Mouse (Mus musculus): ENCODE data around the gene Snrnp200. TPM values are rescaled to one million over a fixed set of nuclear protein-coding genes. Genes with fewer than 3 reads are reported as not detected.

The Snrnp200 gene
- polyA plus RNA-seq, 1 experiment from 2014 or later = 18.8 TPM

DNA sequence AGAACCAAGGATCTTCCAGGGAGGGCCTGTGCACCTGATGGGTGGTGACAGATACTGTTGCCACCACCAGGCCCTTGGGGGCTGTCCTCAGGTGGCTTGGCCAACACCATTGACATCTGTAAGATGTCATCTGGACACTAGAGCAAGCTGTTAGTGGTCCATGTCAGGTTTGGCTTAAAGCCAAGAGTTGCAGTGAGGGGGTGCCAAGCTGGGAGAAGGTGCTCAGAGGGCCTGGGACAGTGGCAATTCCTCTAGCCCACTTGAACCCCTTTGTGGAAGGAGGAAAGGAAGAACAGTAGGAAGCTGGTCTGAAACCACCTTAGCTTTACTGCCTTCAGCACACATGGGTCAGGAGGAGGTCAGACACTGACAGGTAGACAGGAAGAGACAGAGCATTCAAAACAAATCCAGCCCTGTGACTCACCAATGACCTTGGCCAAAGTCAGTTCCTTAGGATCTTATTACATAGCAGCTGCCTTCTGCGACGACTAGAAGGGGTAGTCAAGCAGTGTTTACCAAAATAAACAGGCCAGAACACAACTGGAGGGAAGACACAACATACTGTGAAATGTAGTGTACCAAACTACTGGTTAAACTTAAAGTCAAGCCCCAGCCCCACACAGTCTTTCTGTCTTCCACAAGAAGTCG is 43.8 kb downstream of the Snrnp200 start:
- Histone ChIP-seq H3K36me3 (ENCODE audit: insufficient read depth, low read length) (peaks cover 3% of the 10 kb centered on the region; the same call in 1 of the 2 replicates), H3K4me1 (ENCODE audit: insufficient read depth, low read depth, low read length) (peaks cover 6% of the 10 kb centered on the region; the same call in 1 of the 2 replicates), H3K9me3 (ENCODE audit: low read length) (no peaks in the 10 kb centered on the region), H3K4me2 (replicated peaks; ENCODE audit: low read depth, low read length) (no peak overlapping the region), H3K27me3 (replicated peaks; ENCODE audit: insufficient read depth, low read length) (no peaks in the 10 kb centered on the region), H3K4me3 (ENCODE audit: low read depth, low read length) (no peak overlapping the region), H3K9ac (replicated peaks; ENCODE audit: low read depth) (no peak overlapping the region), H3K27ac (ENCODE audit: low read length) (no peak overlapping the region)
- TF ChIP-seq CTCF (IDR thresholded peaks at IDR 0.05) (no peak), EP300 (IDR thresholded peaks at IDR 0.05) (no peak)
- ATAC-seq (no peak), DNase-seq (ENCODE audit: low spot score) (no peak)
- 55% methylated on average over 3 of the region's 3 CpGs for WGBS

DNA sequence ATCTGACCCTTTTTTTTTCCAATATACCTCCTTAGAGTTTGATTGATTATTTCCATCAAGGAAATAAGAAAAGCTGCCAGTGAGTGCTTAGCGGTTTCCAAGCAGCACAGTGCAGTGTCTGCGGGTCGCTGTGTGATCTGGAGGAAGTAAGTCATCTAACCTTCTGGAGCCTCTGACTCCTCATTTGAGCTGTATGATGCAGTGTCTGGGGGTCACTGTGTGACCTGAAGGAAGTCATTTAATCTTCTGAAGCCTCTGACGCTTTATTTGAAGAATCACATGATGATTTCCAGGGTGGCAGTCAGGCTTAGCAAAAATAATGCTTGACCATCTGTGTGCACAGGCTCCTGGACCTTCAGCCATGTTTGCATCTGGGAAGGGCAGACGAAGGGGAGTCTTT is 44.6 kb downstream of the Snrnp200 start:
- DNase-seq (ENCODE audit: low spot score) (no peak), ATAC-seq (no peak)
- Histone ChIP-seq H3K9me3 (ENCODE audit: low read length) (no peaks in the 10 kb centered on the region), H3K4me1 (ENCODE audit: insufficient read depth, low read depth, low read length) (0 out of 2 replicates have a peak, but pooled peaks cover 5% of the 10 kb centered on the region), H3K9ac (replicated peaks; ENCODE audit: low read depth) (no peak overlapping the region), H3K4me3 (ENCODE audit: low read depth, low read length) (no peak overlapping the region), H3K27ac (ENCODE audit: low read length) (no peak overlapping the region), H3K36me3 (ENCODE audit: insufficient read depth, low read length) (peaks cover 10% of the 10 kb centered on the region; the same call in 1 of the 2 replicates), H3K4me2 (replicated peaks; ENCODE audit: low read depth, low read length) (no peak overlapping the region), H3K27me3 (replicated peaks; ENCODE audit: insufficient read depth, low read length) (no peaks in the 10 kb centered on the region)
- WGBS = 52% methylated on average over 5 of the region's 5 CpGs
- TF ChIP-seq CTCF (IDR thresholded peaks at IDR 0.05) = no peak
- no peak for TF ChIP-seq EP300 (IDR thresholded peaks at IDR 0.05)

DNA sequence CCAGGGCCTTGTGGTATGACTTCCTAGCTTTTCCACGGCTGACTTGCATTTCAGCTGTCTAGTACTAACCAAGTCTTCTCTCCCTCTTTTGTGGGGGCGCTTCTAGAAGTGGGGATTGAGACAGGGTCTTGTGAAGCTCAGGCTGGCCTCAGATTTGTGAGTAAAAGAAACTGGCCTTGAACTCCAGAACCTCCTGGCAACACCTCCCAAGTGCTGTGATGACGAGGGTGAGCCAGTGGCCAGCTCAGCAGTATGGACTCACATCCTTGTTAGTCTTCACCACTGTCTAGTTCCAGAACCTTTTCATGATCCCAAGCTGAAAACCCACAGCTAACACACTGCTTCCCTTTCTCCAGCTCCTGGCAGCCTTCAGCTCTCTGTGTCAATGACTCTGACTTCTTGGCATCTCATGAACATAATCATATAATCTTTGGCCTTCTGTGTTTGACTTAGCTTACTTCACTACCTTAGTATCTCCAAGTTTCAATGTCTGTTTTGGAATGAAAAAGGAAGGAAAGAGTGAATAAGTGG is 46.5 kb downstream of the Snrnp200 start:
- Histone ChIP-seq H3K27ac (ENCODE audit: low read length) (no peak overlapping the region), H3K27me3 (replicated peaks; ENCODE audit: insufficient read depth, low read length) (no peaks in the 10 kb centered on the region), H3K4me3 (ENCODE audit: low read depth, low read length) (no peak overlapping the region), H3K9ac (replicated peaks; ENCODE audit: low read depth) (no peak overlapping the region), H3K4me1 (ENCODE audit: insufficient read depth, low read depth, low read length) (no peaks in the 10 kb centered on the region), H3K4me2 (replicated peaks; ENCODE audit: low read depth, low read length) (no peak overlapping the region), H3K36me3 (ENCODE audit: insufficient read depth, low read length) (peaks cover 16% of the 10 kb centered on the region; the same call in 1 of the 2 replicates), H3K9me3 (ENCODE audit: low read length) (no peaks in the 10 kb centered on the region)
- ATAC-seq = no peak
- DNase-seq (ENCODE audit: low spot score) = no peak
- WGBS = 86% methylated on average over 3 of the region's 3 CpGs
- no peak for TF ChIP-seq CTCF (IDR thresholded peaks at IDR 0.05)
- TF ChIP-seq EP300 (IDR thresholded peaks at IDR 0.05) = no peak

DNA sequence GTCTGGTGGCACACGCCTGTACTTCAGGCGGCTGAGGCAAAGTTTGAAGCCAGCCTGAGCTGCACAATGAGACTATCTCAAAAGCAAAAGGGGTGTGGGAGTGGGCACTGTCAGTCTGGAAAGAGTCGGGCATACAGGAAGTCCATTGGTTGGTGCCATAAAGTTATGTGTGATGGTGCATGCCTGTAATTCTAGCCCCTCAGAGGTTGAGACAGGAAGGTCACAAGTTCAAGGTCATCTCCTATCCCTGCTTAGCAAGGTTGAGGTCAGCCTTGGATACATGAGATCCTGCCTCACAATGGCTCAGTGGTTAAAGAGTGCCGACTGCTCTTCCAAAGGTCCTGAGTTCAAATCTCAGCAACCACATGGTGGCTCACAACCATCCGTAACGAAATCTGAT is 47.1 kb downstream of the Snrnp200 start:
- no peak for TF ChIP-seq EP300 (IDR thresholded peaks at IDR 0.05)
- TF ChIP-seq CTCF (IDR thresholded peaks at IDR 0.05) = no peak
- no peaks in the 10 kb centered on the region for H3K27me3 ChIP-seq (replicated peaks; ENCODE audit: insufficient read depth, low read length)
- no peaks in the 10 kb centered on the region for H3K4me1 ChIP-seq (ENCODE audit: insufficient read depth, low read depth, low read length)
- H3K36me3 ChIP-seq (ENCODE audit: insufficient read depth, low read length) = peaks cover 16% of the 10 kb centered on the region; the same call in 1 of the 2 replicates
- 82% methylated on average over 6 of the region's 6 CpGs for WGBS
- DNase-seq (ENCODE audit: low spot score) (no peak), ATAC-seq (no peak)
- H3K4me3 ChIP-seq (ENCODE audit: low read depth, low read length) = no peak overlapping the region
- no peak overlapping the region for H3K27ac ChIP-seq (ENCODE audit: low read length)
- H3K9me3 ChIP-seq (ENCODE audit: low read length) = no peaks in the 10 kb centered on the region
- no peak overlapping the region for H3K4me2 ChIP-seq (replicated peaks; ENCODE audit: low read depth, low read length)
- no peak overlapping the region for H3K9ac ChIP-seq (replicated peaks; ENCODE audit: low read depth)

DNA sequence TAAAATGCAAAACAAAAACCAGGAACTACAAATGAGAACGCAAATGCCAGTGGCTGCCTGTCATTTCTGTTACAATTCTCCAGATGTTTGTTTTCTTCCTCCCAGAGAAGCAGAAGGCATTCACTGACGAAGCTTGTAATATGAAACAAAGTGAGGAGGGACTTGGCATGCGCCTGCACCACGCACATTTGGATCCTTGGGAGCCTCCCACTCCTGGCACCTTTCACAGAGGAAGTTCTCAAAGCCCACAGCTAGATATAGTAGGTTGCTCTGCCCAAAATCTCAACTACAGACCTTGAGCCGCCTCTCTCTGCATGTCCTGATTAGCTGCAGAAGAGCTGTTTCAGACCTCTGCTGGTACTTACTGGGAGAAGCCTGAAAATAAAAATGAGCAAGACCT is 51.2 kb downstream of the Snrnp200 start:
- H3K27ac ChIP-seq (ENCODE audit: low read length) = peak overlapping the region; percentile 20; the same call in 1 of the 2 replicates
- H3K27me3 ChIP-seq (replicated peaks; ENCODE audit: insufficient read depth, low read length) = no peaks in the 10 kb centered on the region
- peaks cover 16% of the 10 kb centered on the region; the same call in 1 of the 2 replicates for H3K36me3 ChIP-seq (ENCODE audit: insufficient read depth, low read length)
- no peak overlapping the region for H3K9ac ChIP-seq (replicated peaks; ENCODE audit: low read depth)
- TF ChIP-seq CTCF (IDR thresholded peaks at IDR 0.05) (no peak), EP300 (IDR thresholded peaks at IDR 0.05) (no peak)
- 62% methylated on average over 5 of the region's 5 CpGs for WGBS
- no peak overlapping the region for H3K4me3 ChIP-seq (ENCODE audit: low read depth, low read length)
- DNase-seq (ENCODE audit: low spot score) (peak; percentile 82), ATAC-seq (peak; percentile 75)
- H3K4me2 ChIP-seq (replicated peaks; ENCODE audit: low read depth, low read length) = no peak overlapping the region
- no peaks in the 10 kb centered on the region for H3K9me3 ChIP-seq (ENCODE audit: low read length)
- H3K4me1 ChIP-seq (ENCODE audit: insufficient read depth, low read depth, low read length) = no peaks in the 10 kb centered on the region

DNA sequence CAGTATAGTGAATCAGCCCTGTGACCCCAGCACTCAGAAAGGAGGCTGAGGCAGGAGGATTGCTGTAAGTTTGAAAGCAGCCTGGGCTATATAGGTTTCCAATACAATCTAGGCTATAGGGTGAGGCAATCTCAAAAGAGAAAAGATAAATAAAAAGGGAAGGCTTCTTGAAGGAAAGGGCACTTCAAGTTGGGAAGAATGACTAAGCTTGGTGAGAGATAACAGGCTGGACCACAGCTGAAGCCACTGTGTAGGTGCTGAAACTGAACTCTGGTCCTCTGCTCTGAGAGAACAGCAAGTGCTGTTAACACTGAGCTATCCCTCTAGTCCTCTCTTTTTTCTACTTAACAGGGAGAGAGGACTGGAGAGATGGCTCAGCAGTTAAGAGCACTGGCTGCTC is 54.3 kb downstream of the Snrnp200 start:
- DNase-seq (ENCODE audit: low spot score) (no peak), ATAC-seq (no peak)

More for the DNA sequence above, 54.3 kb downstream of the Snrnp200 start:
- no peak overlapping the region for H3K27ac ChIP-seq (ENCODE audit: low read length)
- H3K4me3 ChIP-seq (ENCODE audit: low read depth, low read length) = no peak overlapping the region
- no peaks in the 10 kb centered on the region for H3K27me3 ChIP-seq (replicated peaks; ENCODE audit: insufficient read depth, low read length)
- TF ChIP-seq EP300 (IDR thresholded peaks at IDR 0.05) (no peak), CTCF (IDR thresholded peaks at IDR 0.05) (no peak)
- H3K9ac ChIP-seq (replicated peaks; ENCODE audit: low read depth) = no peak overlapping the region
- H3K36me3 ChIP-seq (ENCODE audit: insufficient read depth, low read length) = peaks cover 8% of the 10 kb centered on the region; the same call in 1 of the 2 replicates
- H3K4me2 ChIP-seq (replicated peaks; ENCODE audit: low read depth, low read length) = no peak overlapping the region
- H3K4me1 ChIP-seq (ENCODE audit: insufficient read depth, low read depth, low read length) = no peaks in the 10 kb centered on the region
- H3K9me3 ChIP-seq (ENCODE audit: low read length) = no peaks in the 10 kb centered on the region
